Mouse (Mus musculus): Measurements from ENCODE around the gene Cyp2j12. TPM values are rescaled to one million over a fixed set of nuclear protein-coding genes. Genes with fewer than 3 reads are reported as not detected.
"Not testable (repeated sequence)": the region's sequence is repeated elsewhere in the genome, so short reads cannot be mapped to it uniquely, and the experiment has no call there.

The Cyp2j12 gene
- not detected in 2 replicates for polyA plus RNA-seq (2015; fragmentation: Nextera tagmentation; extraction: Ambion mirVana)

DNA sequence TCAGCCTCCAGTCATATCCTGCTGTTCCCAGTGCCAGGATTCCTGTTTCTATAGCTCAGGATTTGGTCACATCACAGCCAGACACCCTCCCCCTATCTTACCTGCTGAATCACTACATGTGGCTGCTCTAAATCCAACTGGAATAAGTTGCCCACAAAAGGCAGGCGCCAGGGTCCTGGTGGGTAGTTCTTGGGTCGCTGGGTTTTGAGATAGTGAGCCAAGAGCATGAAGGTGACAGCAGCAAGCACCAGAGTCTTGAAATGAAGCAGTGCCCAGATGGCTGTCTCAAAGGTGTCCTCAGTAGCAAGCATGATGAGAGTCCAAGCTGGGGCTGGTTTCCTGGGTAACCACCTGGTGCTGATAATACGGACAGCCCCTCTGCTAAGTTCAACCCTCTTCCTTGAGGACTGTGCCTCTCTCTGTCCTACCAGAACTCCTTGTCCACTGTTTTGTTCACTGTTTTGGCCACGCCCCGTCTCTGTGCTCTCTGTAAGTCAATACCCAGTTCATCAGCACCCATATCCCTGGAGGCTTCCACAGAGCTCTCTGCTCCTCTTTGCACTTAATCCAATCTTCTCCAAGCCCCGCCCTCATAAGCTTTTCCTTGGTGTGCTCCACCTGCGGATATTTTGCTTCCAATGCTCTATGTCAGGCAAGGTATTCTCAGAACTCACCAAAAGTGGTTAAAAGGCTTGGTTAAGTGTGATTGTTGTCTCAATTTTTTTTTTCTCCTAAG is at the start of gene Cyp2j12:
Gene Cyp2j12, minus strand, starts transcription at position 421 of the 736 bp plus-strand sequence.
- Histone ChIP-seq H3K27ac (replicated peaks) (no peak within 1 kb of the TSS), H3K9ac (no peak within 1 kb of the TSS), H3K9me3 (replicated peaks) (no peaks in the 10 kb centered on the region), H3K27me3 (no peaks in the 10 kb centered on the region), H3K4me2 (no peak within 1 kb of the TSS), H3K4me3 (replicated peaks) (no peak within 1 kb of the TSS), H3K4me1 (replicated peaks) (no peaks in the 10 kb centered on the region), H3K36me3 (replicated peaks) (no peaks in the 10 kb centered on the region)
- no peak for ATAC-seq (ENCODE audit: insufficient read depth)
- WGBS (ENCODE audit: insufficient replicate concordance), result 44% methylated on average over 7 of the region's 7 CpGs

DNA sequence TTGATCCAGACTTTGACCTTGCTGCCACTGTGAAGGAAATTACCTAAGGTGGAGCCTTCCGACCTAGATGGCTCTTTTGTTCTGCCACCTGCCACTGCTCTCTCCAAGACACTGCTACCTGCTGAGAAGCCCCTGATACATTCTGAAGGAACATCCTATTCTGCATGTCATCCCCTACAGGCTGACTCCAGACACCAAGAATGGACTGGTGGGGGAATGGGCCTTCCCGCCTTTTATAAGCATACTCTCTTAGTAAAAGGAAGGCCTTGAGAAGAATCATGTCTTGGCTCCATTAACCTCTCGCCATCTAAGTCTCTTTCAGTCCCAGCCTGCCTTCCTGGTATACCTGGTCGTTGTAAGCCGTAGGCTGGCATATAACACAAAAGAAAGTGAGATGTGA is 48.4 kb upstream of the Cyp2j12 start:
- not testable (repeated sequence) for H3K27me3 ChIP-seq; H3K4me1 ChIP-seq (replicated peaks); H3K36me3 ChIP-seq (replicated peaks); H3K27ac ChIP-seq (replicated peaks); H3K4me2 ChIP-seq; H3K9ac ChIP-seq; ATAC-seq (ENCODE audit: insufficient read depth); H3K4me3 ChIP-seq (replicated peaks); H3K9me3 ChIP-seq (replicated peaks)
- WGBS (ENCODE audit: insufficient replicate concordance), result 65% methylated on average over 5 of the region's 5 CpGs

DNA sequence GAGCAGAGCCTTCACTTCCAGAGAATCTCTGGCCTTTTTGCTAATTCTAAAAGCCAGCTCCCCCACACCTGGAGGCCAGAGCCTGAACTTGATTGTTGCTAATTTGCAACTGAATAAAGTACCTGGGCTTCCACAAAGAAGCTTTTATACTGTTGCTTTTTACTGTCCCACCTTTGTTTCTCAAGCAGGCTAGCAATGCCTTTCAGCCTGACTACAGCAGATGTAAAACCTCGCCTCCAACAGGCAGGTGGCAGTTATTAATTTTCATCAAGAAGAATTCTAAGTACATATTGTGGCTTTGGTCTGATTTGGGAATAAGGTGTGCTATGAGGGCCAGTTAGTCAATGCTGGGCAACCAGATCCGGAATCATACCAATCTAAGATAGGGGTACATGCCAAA is 47.7 kb upstream of the Cyp2j12 start:
- H3K4me2 ChIP-seq; H3K4me1 ChIP-seq (replicated peaks); H3K27me3 ChIP-seq; H3K9me3 ChIP-seq (replicated peaks); ATAC-seq (ENCODE audit: insufficient read depth); H3K4me3 ChIP-seq (replicated peaks); H3K36me3 ChIP-seq (replicated peaks); H3K9ac ChIP-seq; H3K27ac ChIP-seq (replicated peaks): not testable (repeated sequence)
- WGBS (ENCODE audit: insufficient replicate concordance), result 48% methylated on average over 2 of the region's 2 CpGs

DNA sequence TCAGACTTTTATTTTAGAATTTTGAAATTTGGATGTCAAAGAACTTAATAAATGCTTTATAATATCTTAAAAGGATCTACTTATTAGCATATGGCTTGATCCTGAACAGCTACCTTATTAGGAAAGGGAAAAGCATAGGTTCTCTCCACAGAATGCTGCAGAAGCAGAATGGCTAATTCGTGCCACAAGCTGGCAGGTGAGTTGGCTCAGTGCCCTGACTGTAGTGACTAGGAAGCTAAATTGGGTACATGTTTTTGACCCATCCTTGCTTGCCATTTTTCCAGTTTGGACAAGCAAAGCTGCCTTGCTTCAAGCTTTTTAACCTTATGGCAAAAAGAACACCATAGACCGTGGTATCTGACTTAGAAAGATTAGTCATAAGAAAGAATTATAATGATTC is 47.2 kb upstream of the Cyp2j12 start:
- ATAC-seq (ENCODE audit: insufficient read depth); H3K27ac ChIP-seq (replicated peaks); H3K4me1 ChIP-seq (replicated peaks); H3K9ac ChIP-seq; H3K4me3 ChIP-seq (replicated peaks); H3K4me2 ChIP-seq; H3K9me3 ChIP-seq (replicated peaks); H3K36me3 ChIP-seq (replicated peaks); H3K27me3 ChIP-seq: not testable (repeated sequence)
- 70% methylated on average over 2 of the region's 2 CpGs for WGBS (ENCODE audit: insufficient replicate concordance)

DNA sequence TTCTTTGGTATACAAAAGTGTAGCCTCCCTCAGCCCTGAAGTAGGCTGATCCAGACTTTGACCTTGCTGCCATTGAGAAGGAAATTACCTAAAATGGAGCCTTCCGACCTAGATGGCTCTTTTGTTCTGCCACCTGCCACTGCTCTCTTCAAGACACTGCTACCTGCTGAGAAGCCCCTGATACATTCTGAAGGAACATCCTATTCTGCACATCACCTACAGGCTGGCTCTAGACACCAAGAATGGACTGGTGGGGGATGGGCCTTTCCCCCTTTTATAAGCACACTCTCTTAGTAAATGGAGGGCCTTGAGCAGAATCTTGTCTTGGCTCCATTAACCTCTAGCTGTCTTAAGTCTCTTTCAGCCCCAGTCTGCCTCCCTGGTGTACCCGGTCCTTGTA is 43.8 kb upstream of the Cyp2j12 start:
- not testable (repeated sequence) for H3K9ac ChIP-seq; H3K4me3 ChIP-seq (replicated peaks); H3K36me3 ChIP-seq (replicated peaks); H3K4me2 ChIP-seq; H3K27ac ChIP-seq (replicated peaks); H3K9me3 ChIP-seq (replicated peaks); H3K27me3 ChIP-seq; H3K4me1 ChIP-seq (replicated peaks); ATAC-seq (ENCODE audit: insufficient read depth)
- WGBS (ENCODE audit: insufficient replicate concordance), result 73% methylated on average over 2 of the region's 2 CpGs

DNA sequence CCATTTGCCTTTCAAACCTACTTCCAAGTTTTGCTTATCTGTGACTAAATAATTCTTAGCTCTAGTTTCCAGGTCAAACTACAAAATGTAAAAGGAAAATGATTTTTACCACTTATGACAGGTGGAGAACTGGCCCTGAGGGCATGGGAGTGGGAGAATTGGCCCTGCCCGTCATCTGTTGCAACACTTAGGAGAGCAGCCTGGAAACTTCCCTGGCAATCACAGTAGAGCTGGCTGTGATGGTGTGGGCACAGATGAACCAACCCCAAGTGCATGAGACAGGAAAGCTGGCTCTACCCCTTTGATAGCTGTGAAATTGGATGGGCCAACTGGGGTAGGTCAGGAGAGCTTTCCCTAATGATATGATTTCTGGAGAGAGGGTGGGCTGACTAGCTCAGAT is 21.9 kb upstream of the Cyp2j12 start:
- no peaks in the 10 kb centered on the region for H3K4me1 ChIP-seq (replicated peaks)
- H3K27ac ChIP-seq (replicated peaks), result no peak overlapping the region
- H3K36me3 ChIP-seq (replicated peaks), result no peaks in the 10 kb centered on the region
- no peaks in the 10 kb centered on the region for H3K27me3 ChIP-seq
- H3K9ac ChIP-seq, result no peak overlapping the region
- no peaks in the 10 kb centered on the region; the same call in 1 of the 2 replicates for H3K9me3 ChIP-seq (replicated peaks)
- H3K4me3 ChIP-seq (replicated peaks), result no peak overlapping the region
- no peak overlapping the region for H3K4me2 ChIP-seq
- WGBS (ENCODE audit: insufficient replicate concordance), result 58% methylated on average over 1 of the region's 1 CpGs
- no peak for ATAC-seq (ENCODE audit: insufficient read depth)

DNA sequence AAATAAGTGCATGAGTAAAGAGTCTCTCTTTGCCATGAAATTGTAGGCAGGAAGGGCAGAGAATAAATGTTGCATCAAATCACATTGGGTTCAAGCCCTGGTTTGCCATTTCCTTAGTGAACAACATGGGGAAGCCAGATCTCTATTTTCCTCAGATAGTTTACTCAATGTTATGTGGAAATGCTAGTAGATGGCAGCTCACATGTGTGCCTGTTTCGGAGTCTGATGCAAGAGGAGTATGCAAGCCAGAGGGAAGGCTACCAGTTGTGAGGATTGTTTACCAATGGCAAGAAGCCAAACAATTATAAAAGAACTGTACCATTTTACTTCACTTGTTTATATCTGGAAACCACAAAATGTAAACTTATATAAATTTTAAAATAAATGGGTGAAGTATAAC is 20.6 kb upstream of the Cyp2j12 start:
- 50% methylated on average over 1 of the region's 1 CpGs for WGBS (ENCODE audit: insufficient replicate concordance)
- H3K4me2 ChIP-seq, result no peak overlapping the region
- no peaks in the 10 kb centered on the region; the same call in 1 of the 2 replicates for H3K9me3 ChIP-seq (replicated peaks)
- no peaks in the 10 kb centered on the region for H3K4me1 ChIP-seq (replicated peaks)
- no peak for ATAC-seq (ENCODE audit: insufficient read depth)
- no peaks in the 10 kb centered on the region for H3K27me3 ChIP-seq
- H3K27ac ChIP-seq (replicated peaks), result no peak overlapping the region
- no peaks in the 10 kb centered on the region for H3K36me3 ChIP-seq (replicated peaks)
- no peak overlapping the region for H3K9ac ChIP-seq
- no peak overlapping the region for H3K4me3 ChIP-seq (replicated peaks)

DNA sequence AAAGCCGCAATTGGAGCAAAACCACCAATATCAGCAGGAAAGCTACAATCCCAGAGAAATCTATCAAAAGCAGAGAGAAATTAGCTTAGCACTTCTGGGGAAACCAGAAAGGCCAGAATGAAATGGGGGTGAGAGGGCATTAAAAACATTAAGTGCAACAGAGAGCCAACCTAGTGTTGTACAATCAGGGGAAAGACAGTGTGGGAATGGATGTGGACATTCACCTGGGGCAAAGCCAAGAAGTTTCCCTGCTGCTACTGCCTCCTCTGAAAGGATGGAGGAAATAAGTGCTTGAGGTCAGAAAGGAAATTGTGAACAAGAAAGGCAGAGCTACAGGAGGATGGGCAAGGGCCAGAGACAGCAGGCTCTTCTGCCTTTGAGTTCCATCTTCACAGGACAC is 1.7 kb downstream of the Cyp2j12 start:
- no peak overlapping the region for H3K4me3 ChIP-seq (replicated peaks)
- H3K27ac ChIP-seq (replicated peaks), result no peak overlapping the region
- H3K9me3 ChIP-seq (replicated peaks), result no peaks in the 10 kb centered on the region
- ATAC-seq (ENCODE audit: insufficient read depth), result no peak
- H3K36me3 ChIP-seq (replicated peaks), result no peaks in the 10 kb centered on the region
- H3K4me1 ChIP-seq (replicated peaks), result no peaks in the 10 kb centered on the region
- no peak overlapping the region for H3K9ac ChIP-seq
- no peak overlapping the region for H3K4me2 ChIP-seq
- H3K27me3 ChIP-seq, result no peaks in the 10 kb centered on the region
- 74% methylated on average over 1 of the region's 1 CpGs for WGBS (ENCODE audit: insufficient replicate concordance)

DNA sequence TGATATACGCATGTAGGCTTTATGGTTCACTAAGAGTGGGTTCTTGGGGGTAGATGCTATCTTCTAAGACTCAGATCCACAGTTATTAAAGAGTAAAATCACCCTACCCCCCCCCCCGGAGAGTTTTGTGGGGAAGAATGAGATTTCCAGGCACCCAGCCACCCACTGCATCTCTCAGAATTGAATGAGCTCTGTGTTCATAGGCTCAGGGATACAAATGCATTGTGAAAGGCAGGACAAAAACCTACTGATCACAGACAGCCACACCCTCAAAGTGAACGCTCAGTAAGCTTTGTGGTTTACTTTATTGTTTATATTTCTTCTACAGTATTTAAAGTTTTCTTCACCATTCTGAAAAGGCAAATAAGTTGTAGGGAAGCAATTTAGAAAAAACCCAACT is 6.7 kb downstream of the Cyp2j12 start:
- WGBS (ENCODE audit: insufficient replicate concordance), result 54% methylated on average over 3 of the region's 3 CpGs

DNA sequence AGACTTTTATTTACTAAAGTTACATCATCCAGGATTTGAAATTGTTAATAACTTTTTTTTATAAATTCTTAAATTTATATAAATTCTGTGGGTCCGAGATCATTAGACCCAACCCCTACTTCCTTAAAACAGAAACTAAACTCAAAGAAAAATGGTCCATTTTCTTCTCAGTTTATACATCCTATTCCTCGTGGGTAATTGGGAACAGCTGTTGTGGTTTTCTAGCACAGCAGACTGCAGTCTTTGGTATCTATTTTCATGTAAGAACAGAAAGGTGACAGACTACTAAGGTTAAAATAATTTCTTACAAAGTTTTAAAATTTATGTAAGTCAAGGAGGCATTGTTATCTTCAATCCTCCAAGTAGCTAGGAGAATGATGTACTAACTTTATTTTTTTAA is 44.1 kb downstream of the Cyp2j12 start:
- no peak overlapping the region for H3K4me2 ChIP-seq

More for the DNA sequence above, 6.7 kb downstream of the Cyp2j12 start:
- H3K27ac ChIP-seq (replicated peaks), result no peak overlapping the region
- H3K36me3 ChIP-seq (replicated peaks), result no peaks in the 10 kb centered on the region
- no peaks in the 10 kb centered on the region for H3K4me1 ChIP-seq (replicated peaks)
- H3K4me2 ChIP-seq, result no peak overlapping the region
- no peaks in the 10 kb centered on the region for H3K27me3 ChIP-seq
- no peak overlapping the region for H3K9ac ChIP-seq
- no peak overlapping the region for H3K4me3 ChIP-seq (replicated peaks)
- H3K9me3 ChIP-seq (replicated peaks), result no peaks in the 10 kb centered on the region
- no peak for ATAC-seq (ENCODE audit: insufficient read depth)

DNA sequence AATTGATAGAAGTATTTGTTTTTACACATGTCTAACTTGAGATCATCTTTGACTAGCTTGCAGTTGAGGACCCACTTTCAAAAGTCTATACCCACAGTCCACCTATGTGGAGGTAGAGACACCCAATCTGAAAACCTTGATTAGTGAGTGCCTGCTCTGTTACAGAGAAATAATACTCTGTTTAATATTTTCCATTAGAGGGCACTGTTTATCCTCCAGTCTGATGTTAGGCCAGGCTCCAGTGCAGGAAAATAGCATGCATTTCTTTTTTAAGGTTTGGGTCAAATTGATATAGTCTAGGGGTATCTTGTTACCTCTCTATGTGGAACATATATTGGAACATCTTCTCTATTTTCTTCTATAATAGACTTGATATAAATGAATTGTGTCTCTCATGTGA is 49.1 kb downstream of the Cyp2j12 start:
- Histone ChIP-seq H3K9me3 (replicated peaks) (no peaks in the 10 kb centered on the region), H3K9ac (no peak overlapping the region), H3K4me1 (replicated peaks) (no peaks in the 10 kb centered on the region), H3K27ac (replicated peaks) (no peak overlapping the region), H3K36me3 (replicated peaks) (no peaks in the 10 kb centered on the region), H3K4me3 (replicated peaks) (no peak overlapping the region), H3K4me2 (no peak overlapping the region), H3K27me3 (no peaks in the 10 kb centered on the region)
- ATAC-seq (ENCODE audit: insufficient read depth), result no peak

More for the DNA sequence above, 44.1 kb downstream of the Cyp2j12 start:
- Histone ChIP-seq H3K9me3 (replicated peaks) (no peaks in the 10 kb centered on the region), H3K4me3 (replicated peaks) (no peak overlapping the region), H3K36me3 (replicated peaks) (no peaks in the 10 kb centered on the region), H3K27me3 (no peaks in the 10 kb centered on the region), H3K27ac (replicated peaks) (no peak overlapping the region), H3K9ac (no peak overlapping the region), H3K4me1 (replicated peaks) (no peaks in the 10 kb centered on the region)
- WGBS (ENCODE audit: insufficient replicate concordance), result 33% methylated on average over 2 of the region's 2 CpGs
- no peak for ATAC-seq (ENCODE audit: insufficient read depth)

Data from liver, embryonic 15.5 days (tissue).